Mouse (Mus musculus): ENCODE results near the gene Rtn2.

GRCm38 (mm10) chr7:19240905-19241463 is 41.4 kb upstream of the Rtn2 start:
- TF ChIP-seq POLR2A (IDR thresholded peaks at IDR 0.05; ENCODE audit: low read depth, low read length) (no peak), CTCF (IDR thresholded peaks at IDR 0.05; ENCODE audit: extremely low read depth, insufficient read depth, insufficient read length, insufficient replicate concordance) (no peak)
